Mouse (Mus musculus): ENCODE data around the gene Tpgs1.

The Tpgs1 gene

GRCm38 (mm10) chr10:79668076-79668475, 1.1 kb upstream of the Tpgs1 start:
- no peak for DNase-seq (ENCODE audit: low spot score)

GRCm38 (mm10) chr10:79669576-79670057, 448 bp downstream of the Tpgs1 start:
- no peak for DNase-seq (ENCODE audit: low spot score)

DNA sequence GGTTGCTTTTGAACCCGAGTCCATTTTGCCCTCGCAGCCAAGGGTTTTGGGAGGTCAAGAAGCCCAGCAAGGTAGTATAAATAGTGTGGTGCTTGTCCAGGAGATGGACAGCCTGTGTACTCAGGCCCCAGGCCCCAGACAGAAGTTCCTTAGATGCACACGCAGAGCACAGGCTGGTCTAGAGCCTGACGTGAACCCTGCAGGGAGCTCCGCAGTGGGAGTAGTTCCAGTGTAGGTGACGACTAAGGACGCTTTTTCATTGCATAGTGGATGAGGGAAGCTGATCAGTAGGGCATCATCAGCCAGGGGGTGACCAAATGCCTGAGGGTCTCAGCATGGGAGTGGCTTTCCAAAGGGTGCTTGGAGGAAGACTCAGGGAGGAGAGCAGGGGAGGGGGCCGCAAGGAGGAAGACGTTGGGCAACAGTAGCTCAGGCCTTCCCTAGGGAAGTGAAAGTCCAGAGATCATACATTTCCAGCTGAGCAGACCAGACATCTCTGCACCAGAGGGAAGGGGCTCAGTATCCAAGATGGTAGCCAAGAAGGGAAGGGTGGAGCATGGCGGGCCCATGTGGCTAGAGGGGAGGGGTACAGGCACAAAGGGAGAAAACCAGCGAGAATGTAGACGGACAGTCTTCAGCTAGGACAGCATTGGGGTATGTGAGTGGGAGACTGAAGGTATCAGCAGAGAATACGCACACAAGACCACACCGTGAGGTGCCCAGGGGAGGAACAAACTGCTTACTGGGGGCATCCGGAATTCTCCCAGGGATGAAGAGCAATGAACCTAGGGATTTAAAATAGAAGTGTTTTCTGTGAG, 1.1 kb downstream of the Tpgs1 start:
- DNase-seq (ENCODE audit: low spot score) = no peak

- DNase-seq (ENCODE audit: low spot score) = no peak
Measured at GRCm38 (mm10) chr10:79671396-79672087, 2.4 kb downstream of the Tpgs1 start.

DNA sequence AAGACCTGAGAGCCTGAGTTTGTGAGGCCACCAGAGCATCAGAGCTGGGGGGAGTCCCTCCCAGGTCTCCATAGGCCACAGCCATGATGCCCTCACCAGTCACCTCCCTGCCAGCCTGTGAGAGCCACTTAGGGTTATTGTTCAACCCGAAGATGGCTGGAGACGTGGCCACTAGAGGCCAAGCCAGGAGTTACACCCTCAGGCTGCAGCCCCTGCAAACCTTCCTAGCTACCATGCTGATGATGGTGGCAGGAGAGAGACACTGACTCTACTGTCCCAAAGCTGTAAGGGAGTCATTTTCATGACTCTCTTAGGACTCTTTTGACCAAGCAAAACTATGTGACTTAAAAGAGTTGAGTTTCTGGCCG, 2.9 kb downstream of the Tpgs1 start:
- DNase-seq (ENCODE audit: low spot score) = no peak

GRCm38 (mm10) chr10:79673054-79673453, 3.9 kb downstream of the Tpgs1 start:
- no peak for DNase-seq (ENCODE audit: low spot score)

- DNase-seq (ENCODE audit: low spot score) = no peak
Measured at GRCm38 (mm10) chr10:79675346-79676035, 6.3 kb downstream of the Tpgs1 start.

GRCm38 (mm10) chr10:79680606-79681495, 11.7 kb downstream of the Tpgs1 start:
- DNase-seq (ENCODE audit: low spot score) = no peak

DNA sequence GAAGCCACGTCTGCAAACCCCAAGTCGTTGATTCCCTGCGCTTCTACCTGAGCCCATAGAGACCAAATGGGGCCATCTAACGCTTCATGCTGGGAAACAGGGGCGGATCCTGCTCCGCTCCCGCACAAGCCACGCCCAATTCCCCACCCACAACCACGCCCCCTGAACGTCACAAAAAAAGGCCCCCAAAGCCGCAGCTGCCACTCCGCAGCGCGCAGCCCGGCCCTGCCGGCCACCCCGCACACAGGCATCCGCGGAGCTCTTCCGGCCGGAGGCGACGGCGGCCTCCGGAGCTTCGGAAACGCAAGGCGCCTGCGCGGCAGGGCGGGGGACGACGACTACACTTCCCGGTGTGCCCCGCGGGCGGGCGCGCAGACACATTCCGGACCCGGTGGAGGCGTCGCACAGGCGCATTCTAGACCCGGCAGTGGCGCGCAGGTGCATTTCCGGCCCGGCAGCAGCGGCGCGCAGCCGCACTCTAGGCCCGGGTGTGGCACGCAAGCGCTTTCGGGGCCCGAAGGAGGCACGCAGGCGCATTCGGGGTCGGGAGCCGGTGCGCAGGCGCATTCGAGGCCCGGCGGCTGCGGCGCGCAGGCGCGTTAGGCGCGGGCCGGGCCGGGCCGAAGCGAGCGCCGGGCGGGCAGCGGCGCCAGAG, 12.5 kb downstream of the Tpgs1 start, which contains the start of gene Cdc34:
Gene Cdc34 (plus strand): TSS at position 605 of the 655 bp plus-strand sequence.
- peak; percentile 99 for DNase-seq (ENCODE audit: low spot score)

DNA sequence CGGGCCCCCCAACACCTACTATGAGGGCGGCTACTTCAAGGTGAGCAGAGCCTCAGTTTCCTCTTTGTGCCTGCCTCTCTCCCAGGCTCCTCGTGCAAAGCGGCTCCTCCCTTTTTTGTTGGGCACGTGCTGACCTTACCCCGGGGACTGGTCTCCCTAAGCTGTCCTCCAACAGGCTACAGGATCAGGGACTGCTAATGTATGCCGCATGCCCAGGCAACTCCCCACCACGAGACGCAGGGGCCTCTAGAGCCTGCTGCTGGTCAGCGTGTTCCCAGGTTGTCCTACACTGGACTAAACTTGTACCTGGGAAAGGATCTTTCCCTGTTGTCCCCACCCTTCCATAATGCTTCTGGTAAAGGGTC, 13.4 kb downstream of the Tpgs1 start:
- DNase-seq (ENCODE audit: low spot score) = no peak

DNA sequence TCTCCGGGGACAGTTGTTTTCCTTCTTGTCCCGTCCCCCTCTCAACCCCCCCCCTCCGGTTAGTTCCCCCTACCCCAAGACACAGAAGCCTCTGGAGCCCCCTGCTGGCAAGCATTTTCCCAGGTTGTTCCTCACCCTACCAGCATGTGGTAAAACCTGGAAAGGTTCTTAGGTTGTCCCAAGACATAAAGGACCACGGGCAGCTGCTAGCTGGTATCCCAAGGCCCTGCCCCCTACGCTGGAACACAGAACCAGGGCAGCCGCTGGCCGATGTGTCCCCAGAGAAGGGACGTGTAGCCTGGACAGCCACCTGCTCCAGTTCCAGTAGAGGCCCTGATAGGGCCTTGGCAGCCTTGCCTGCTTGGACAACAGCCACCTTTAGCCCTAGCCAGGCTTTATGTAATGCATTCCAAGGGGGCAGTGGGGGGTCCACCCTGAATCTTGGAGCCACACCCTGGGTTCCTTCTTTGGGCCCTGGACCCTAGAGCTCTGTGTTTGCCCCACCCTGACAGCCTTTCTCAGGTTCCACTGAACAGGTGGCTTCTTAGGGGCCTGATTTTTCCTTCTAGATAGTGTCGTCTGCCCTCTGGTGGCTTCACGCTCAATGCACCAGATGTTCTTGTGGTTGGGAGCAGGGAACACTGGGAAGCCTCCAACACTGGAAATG, 13.9 kb downstream of the Tpgs1 start:
- no peak for DNase-seq (ENCODE audit: low spot score)

DNA sequence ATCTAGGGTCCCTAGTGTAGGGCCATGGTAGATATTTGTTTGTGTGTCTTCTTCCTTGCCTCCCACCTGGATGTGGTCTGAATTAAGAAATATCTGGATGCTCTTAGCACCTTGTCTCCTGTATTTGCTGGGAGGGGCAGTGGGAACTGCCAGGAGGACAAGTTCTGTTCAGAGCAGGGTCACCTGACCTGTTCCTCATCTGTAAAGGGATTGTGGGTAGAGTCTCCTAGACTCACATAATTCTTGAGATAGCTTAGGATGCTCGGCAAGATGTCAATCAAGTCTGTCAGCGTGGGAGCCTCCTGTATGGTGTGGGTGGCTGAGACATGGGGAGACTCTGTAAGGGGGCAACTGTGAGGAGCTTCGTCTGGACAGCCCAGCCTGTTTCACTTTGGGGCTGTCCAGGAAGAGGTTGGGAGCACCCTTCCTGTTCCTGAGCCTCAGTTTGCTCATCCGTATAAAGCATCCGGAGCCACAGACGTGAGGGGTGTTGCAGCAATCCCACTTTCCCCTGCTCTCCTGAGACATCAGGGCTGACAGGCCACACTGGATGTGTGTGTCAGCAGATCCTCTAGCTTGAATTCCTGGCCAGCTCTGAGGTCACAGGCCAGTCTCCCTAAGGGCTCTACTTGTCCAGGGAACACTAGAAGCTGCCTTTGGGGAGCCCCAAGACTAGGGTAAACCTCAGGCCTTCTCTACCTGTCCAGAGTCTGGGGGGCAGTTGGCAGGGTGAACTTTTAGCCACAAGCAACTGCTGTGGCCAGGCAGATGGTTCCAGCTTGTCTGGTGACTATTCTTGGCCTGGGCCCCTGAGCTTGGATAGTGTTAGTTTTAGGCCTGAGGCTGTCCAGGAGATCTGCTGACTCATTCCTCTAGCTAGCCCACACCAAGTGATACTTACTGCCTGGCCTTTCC, 14.8 kb downstream of the Tpgs1 start:
- no peak for DNase-seq (ENCODE audit: low spot score)

DNA sequence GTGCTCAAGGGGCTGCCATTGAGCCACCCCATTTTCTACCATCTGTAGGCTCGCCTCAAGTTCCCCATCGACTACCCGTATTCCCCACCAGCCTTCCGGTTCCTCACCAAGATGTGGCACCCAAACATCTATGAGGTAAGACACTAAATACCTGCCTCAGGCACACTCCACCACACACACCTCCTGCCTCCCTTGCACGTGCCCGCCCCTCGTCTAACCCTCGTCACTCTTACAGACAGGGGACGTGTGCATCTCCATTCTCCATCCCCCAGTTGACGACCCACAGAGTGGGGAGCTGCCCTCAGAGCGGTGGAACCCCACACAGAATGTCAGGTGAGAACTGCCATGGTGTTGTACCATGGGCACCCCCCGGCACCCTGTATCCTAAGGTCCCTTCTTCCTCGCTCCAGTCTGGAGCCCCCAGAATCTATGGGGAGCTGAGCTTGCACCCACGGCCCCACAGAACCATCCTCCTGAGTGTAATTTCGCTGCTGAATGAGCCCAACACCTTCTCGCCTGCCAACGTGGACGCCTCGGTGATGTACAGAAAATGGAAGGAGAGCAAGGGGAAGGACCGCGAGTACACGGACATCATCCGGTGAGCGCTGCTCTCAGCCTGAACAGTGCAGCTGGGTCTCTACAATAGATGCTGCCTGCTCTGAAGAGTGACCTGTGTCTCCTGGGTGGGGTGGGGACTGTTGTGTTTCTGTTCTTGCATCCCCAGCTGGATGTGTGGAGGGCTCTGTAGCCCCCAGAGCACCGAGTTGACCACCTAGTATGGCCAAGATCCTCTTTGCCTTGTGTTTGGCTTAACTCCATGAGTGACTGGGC, 15.8 kb downstream of the Tpgs1 start:
- DNase-seq (ENCODE audit: low spot score) = no peak

- no peak for DNase-seq (ENCODE audit: low spot score)
Measured at GRCm38 (mm10) chr10:79686219-79686618, 17.1 kb downstream of the Tpgs1 start.

DNA sequence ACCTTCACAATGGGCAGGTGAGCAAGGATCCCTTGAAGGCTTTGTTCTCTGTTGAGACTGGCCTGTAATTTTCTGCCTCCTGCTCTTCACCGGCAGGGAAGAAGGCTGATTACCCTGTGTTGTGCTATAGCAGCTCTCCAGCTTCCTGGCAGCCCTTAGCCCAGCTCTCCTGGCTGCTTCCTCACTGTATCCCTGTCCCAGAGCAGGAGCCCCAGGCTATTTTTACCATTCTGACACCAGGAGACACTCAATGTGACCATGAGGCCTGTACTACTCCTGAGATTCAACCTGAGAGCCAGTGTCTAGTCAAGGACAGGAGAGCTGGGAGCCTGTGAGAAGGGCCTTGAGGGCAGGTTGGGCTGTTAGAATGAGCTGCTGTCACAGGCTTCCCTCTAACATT, 17.5 kb downstream of the Tpgs1 start:
- DNase-seq (ENCODE audit: low spot score) = no peak

DNA sequence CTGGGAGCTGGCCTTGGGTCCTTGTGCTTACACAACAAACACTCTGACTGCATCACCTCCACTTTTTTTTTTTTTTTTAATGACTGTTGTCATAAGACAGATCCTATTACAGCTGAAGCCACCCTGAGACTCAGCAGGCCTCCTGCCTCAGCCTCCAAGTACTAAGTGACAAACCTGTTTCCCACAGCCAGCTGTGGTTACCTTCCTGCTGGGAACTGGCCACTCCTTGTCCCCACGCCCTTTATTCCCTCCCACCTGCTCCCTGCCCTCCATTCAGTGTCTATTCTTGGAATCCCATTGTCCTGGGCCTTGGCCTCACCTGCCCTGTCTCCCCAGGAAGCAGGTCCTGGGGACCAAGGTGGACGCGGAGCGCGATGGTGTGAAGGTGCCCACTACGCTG, 18.3 kb downstream of the Tpgs1 start:
- DNase-seq (ENCODE audit: low spot score) = no peak

DNA sequence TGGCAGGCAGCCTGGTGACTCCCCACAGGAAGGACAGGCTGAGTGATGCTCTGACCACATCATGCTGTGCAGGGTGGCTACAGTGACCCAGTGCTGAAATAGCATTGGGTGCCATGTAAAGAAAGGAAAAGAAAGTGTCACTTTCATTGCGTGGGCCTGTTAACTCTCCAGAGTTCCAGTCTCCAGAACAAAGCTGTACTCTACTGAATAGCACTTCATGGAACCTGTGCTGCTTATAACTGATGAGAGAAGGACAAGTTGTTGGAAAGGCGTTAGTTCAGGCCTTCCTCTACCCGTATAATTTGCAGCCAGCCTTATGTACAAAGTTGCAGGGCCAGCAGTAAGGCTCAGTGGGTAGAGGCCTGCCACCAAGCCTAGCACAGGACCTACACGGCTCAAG, 19.6 kb downstream of the Tpgs1 start, which contains the start of gene Gzmm:
Gene Gzmm (plus strand): TSS at position 301 of the 400 bp plus-strand sequence.
- DNase-seq (ENCODE audit: low spot score) = no peak

DNA sequence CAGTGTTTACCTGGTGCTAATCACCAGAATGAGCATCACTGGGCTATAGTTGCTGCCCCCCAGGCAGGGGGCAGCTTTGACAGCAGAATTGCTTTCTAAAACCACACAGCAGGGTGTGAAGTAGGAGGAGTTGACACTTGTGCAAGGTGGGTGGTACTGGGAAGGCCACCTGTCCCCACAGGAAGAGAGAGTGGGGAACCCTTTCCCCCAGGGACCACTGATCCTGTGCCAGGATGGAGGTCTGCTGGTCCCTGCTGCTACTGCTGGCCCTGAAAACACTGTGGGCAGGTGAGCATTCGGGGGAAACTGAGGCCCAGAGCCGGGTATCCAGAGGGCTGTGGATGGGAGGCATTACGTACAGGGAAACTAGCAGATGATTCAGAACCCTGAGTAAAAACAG, 20.0 kb downstream of the Tpgs1 start:
- DNase-seq (ENCODE audit: low spot score) = no peak

All from left cerebral cortex, adult 11 months (tissue).